Mouse (Mus musculus) retina, postnatal 1 day (tissue): ENCODE measurements around the gene Safb.

Experiments
- DNase-seq: peaks from one replicate; pipeline ENCODE4 v3.0.0-alpha.2; 2012

Safb gene

GRCm38 (mm10) chr17:56561866-56562265 is 22.8 kb upstream of the Safb start:
- DNase-seq: no peak

DNA sequence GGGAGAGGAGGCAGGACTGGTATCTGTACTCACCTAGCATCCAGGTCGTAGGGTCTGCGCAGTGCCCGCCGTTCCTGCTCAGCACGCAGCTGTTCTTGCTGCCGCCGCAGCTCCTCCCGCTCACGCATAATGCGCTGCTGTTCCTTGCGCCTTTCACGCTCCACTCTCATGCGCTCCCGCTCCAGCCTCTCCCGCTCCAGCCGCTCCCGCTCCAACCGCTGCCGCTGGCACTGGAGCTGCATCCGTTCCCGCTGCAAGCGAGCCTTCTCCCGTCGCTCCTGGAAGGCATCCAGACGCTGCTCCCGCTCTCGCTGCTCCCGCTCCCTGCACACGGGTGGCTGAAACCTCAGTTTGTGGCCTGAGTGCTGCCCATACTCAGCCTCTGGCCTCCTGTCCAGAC is 18.3 kb upstream of the Safb start:
- no peak for DNase-seq

DNA sequence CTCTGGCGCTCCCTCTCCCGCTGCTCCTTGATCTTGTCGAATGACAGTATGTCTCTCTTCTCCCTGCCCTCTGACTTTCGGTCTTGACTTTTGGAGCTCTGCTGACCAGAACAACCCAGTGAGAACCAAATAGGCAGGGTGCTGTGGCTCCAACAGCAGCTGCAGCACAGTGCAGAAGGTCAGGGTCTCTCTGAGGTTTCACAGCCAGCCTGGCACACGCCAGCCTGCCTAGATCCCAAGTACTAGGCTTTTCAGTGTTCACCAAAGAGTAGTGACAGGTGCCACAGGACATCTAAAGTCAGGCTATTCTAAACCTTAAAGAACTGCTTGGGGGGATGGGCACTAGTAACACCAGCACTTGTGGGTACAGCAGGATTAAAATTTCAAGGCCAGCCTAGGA is 17.7 kb upstream of the Safb start:
- no peak for DNase-seq

DNA sequence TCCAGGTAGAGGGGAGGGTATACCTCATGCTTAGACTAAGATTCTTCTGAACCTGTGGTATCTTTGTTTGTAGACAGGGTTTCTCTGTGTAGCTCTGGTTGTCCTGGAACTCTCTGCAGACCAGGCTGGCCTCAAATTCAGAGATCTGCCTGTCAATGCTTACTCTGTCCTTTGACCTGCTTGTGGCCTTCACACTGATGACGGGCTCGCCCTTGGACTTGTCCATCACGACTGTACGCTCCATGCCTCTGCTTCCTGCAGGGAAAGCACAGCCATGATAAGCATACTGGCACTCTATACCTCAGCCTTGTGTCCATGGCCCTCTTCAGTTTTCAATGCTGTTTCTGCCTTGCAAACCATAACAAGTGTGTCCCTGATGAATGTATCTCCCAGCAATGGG is 17.3 kb upstream of the Safb start:
- no peak for DNase-seq

- DNase-seq: no peak
These were observed 14.3 kb upstream of the Safb start for GRCm38 (mm10) chr17:56570287-56570686.

DNA sequence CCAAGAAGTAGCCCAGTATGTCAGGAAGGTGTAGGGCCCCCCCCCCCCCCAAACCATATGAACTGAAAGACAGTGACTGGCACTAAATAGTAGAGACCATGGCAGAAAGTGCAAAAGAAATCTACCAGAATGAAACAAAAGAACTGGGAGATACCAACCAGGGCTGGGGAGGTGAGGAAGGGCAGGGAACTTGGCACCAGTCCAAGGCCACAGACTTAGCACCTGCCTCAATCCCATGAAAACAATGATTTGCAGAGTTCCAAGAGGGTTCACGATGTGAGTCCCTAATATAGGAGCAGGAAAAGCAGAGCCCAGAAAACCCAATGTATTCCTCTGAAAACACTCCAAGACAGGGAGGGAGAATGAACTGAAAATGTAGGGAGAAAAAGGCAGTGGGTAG is 12.5 kb upstream of the Safb start:
- peak; percentile 55 for DNase-seq

- no peak for DNase-seq
These were observed 11.7 kb upstream of the Safb start for GRCm38 (mm10) chr17:56572939-56573338.

GRCm38 (mm10) chr17:56583071-56583470 is 1.6 kb upstream of the Safb start:
- DNase-seq: no peak

- no peak for DNase-seq
These were observed 891 bp upstream of the Safb start for GRCm38 (mm10) chr17:56583611-56584256.

DNA sequence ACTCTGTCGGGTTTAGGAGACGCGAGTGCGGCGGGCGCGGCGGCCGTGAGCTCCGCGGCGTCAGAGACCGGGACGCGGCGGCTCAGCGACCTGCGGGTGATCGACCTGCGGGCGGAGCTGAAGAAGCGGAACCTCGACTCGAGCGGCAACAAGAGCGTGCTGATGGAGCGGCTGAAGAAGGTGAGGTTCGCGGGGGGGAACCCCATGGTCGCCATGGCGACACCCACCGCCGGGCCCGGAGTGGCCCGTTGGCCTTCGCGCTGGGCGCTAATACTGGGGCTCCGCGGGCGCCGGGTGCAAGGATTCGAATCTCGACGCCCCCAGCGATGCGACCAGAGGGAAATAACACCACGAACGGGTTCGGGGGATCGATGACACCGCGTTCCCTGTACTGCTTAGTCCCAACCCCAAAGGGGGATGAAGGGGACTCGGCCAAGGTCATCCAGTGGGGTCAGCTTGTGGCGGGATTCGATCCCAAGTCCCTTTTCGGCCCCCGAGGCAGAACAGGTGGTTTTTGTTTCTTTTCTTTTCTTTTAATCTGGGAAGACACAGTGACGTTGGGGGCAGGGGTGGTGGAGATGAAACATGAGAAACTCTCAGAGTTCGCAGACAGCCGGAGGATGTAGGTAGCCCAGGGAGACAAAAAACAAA is 671 bp downstream of the Safb start:
- DNase-seq: no peak

DNA sequence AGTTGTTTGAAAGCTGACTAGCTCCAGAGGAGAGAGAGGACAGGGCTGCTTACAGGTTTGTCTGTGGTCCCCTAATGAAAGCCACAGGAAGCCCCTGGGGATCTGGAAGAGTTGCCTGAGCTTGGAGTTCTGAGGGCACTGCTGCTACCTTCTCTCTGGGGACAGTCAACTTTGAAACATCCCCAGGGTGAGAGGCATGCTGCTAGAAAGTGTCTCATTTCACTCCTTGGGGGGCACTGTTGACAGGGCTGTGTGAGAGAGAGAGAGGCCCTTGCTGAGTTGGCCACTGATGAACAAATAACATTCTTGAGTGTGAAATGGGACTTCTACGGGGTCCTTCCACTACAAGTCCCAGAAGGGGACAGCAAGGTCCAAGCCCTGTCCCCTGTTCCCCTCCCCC is 3.1 kb downstream of the Safb start:
- DNase-seq: no peak

- no peak for DNase-seq
These were observed 4.3 kb downstream of the Safb start for GRCm38 (mm10) chr17:56588921-56589320.

- no peak for DNase-seq
These were observed 7.9 kb downstream of the Safb start for GRCm38 (mm10) chr17:56592553-56592952.

DNA sequence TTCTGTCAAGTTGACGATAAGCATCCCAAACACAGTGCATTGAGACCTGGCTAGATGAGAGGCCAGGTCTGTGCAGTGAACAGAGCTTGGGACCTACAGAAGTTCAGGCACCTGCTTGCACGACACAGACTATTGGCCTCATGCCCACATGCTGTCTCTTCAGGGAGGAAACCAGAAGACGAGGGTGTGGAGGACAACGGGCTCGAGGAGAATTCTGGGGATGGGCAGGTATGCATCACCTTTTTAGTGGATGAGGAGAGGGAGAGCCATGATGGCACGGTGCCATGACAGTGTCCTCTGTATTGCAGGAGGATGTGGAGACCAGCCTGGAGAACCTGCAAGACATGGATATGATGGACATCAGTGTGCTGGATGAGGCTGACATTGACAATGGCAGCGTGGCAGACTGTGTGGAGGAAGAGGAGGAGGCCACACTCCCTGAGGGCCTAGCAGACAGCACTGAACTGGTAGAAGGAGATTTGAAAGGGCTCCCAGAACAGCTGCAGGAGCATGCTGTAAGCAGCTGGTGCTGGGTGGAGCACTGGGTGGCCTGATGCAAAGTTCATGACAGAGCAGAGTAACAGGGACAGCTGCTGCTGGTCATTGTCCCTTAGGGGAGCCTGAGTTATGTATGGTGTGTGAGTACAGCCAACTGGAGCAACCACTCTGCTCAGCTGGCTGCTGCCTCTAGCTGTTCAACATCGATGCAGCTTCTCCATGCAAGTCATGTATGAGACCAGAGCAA is 9.1 kb downstream of the Safb start:
- DNase-seq: peak; percentile 16

DNA sequence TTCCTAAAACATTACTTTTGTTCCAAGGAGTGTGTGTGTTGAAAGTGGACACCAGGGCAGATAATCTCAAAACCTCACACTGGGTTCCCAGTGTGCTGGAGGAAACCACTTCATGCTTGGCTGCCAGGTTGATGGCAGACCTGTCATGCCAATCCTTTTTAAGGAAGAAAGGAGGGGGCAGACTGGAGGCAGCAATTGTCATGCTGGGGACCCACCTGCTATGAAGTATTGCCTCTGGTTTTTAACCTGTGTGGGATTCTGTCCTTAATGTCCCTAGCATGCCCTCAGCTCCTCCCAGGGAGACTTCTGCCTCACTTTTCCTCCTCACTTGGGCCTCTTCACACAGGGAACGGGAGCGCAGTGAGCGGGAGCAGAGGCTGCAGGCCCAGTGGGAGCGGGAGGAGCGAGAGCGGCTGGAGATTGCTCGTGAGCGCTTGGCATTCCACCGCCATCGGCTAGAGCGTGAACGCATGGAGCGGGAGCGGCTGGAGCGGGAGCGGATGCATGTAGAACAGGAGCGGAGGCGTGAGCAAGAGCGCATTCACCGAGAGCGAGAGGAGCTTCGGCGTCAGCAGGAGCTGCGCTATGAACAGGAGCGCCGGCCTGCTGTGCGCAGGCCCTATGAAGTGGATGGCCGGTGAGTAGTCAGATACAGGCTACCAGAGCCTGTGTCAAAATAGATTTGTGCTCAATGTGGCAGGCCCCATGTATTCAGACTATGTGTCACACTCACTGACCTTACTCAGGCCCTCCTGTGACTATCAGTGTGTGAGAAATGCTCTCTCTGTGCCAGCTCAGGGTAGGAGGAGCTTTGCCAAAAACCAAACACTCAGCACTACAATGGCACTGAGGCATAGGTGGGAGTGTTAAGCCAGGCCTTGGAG is 18.8 kb downstream of the Safb start:
- DNase-seq: no peak

- DNase-seq: no peak
These were observed 19.4 kb downstream of the Safb start for GRCm38 (mm10) chr17:56604070-56604380.

DNA sequence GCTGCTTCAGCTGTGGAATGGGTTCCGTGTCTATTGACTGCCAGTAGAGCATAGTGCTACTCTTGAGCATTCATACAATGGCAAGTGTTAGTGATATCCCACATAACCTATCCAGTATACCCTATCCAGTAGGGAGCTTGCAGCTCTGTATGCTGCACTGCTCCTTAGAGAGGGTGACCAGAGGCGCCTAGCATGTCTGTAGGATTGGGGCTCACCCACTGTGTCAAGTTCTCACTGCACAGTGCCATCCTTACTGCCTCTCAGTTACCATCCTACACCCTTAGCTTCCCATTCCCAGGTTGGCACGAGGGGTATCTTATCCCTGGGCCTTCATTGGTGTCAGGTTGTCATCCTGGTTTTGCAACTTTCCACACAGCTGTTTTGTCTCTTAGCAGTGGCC is 19.8 kb downstream of the Safb start:
- no peak for DNase-seq

- no peak for DNase-seq
These were observed 20.8 kb downstream of the Safb start for GRCm38 (mm10) chr17:56605431-56605830.

DNA sequence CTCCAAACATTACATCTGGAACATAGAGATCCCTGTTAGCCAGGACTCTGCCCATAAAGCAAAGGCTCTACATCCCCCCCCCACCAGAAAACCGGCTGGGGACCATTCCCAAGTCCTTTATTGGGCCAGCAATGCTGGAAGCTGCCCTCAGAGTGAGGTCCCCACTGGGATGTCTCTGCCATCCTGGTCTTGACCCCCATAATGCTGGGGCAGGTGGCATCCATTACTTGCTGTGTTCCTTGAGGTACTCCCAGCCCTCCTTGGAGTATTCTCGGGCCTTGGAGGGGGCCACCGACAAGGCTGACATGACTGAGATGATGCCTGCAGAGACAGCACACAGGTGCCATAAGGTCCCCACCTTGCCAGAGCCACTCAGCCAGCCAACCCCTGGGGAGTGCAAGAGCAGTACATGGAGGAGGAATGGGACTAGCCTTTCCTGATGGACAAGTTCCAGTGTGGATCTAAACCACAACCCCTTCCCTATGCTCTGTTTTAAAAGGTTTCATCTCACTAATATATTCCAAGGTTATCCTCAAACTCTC is 23.0 kb downstream of the Safb start:
- DNase-seq: no peak

DNA sequence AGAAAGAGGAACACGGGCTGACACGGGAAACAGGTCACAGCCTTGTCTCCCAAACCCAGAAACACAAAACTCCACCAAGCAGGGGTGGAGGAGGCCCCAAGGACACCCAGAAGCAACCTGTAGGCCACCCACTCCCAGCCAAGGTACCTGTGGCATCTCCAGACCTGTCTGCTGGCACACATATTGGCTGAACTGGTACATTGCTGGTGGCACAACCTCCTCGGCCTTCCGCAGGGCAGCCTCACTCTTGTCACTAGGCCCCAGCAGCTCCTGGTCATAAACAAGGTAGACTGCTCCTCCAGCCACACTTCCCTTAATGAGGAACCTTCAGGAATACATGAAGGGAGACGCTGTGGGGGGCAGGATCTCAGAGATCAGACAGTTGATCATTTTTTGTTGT is 24.1 kb downstream of the Safb start:
- no peak for DNase-seq

GRCm38 (mm10) chr17:56609452-56610171 is 25.0 kb downstream of the Safb start, which contains the start of gene 2410015M20Rik:
Gene 2410015M20Rik (minus strand): TSS chr17:56609771.
- peak; percentile 99 for DNase-seq

DNA sequence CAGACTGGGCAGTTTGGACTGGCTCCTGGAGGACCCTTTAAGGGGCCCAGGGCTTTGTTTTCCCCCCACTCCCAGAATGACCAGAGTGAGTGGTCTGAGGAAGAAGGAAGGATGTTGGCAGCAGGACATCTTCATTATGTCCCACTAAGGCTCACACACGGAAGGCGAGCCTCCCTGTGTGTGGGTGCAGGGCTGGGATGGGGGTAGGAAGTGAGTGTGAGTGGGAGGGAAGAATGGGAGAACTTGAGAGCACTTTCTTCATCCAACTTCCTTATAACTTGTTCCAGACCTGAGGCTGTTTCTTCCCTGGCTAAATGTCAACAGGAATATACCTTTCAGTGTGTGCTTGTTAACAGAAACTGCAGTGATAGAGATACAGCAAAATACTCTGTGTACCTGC is 26.7 kb downstream of the Safb start:
- no peak for DNase-seq
